Mouse (Mus musculus) c-Kit-negative CD71-positive TER-119-positive erythroid progenitor cells, embryonic 14.5 days (primary cell): Measurements from ENCODE around the gene Ucn.

Source experiments
- DNase-seq: peaks from one replicate; pipeline ENCODE4 v3.0.0-alpha.2; 2013; ENCODE audit warnings: low read depth, low spot score

Ucn gene

DNA sequence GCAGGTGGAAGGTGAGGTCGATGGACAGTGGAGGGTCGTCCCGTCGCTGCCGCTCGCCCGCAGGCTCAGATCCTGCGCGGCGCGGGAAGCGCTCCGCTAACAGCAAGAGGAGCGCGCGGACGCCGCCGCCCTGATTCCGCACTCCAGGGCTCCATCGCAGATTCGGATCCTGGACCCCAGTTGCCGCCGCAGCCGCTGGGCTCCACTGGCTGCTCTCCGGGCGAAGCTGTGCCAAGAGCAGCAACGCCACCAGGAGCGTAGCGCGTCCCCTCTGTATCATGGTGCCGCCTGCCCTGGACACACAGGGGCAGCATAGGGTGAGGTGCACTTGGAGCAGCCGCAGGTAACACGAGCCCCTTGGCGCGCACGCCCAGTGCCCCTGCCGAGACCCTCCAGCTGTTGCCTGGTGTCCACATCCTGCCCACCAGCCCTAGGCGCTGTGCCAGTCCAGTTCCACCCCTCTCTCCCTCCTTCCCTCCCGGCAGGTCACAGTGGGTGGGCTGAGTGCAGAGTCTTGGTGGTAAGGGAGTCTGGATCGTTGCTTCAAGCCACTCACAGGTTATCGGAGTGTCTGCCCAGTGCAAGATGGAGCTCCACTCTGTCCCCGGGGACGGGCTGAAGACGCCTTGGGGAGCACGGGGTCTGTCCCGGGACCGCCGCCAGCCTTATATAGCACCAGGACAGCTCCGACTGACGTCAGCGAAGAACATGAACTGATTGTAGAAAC is at the start of gene Ucn:
Ucn (minus strand) TSS at position 589 of the 727 bp plus-strand sequence.
- no peak for DNase-seq

DNA sequence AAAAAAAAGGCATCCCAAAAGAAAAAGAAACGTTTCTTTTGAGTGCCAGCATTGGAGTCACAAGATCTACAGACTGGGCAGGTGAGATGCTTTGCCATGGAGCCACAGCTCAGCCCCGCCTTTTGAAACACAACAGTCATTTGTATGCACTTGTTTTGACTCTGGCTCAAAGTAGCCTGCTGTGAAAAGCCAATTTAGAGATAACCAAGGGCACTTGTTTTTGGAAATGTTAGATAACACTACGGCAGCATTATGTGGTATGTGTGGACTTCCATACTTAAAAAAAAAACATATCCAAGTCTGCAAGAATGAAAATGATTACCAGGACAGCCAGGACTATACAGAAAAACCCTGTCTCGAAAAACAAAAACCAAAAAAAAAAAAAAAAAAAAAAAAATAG is 45.0 kb upstream of the Ucn start:
- DNase-seq, result peak; percentile 17

DNA sequence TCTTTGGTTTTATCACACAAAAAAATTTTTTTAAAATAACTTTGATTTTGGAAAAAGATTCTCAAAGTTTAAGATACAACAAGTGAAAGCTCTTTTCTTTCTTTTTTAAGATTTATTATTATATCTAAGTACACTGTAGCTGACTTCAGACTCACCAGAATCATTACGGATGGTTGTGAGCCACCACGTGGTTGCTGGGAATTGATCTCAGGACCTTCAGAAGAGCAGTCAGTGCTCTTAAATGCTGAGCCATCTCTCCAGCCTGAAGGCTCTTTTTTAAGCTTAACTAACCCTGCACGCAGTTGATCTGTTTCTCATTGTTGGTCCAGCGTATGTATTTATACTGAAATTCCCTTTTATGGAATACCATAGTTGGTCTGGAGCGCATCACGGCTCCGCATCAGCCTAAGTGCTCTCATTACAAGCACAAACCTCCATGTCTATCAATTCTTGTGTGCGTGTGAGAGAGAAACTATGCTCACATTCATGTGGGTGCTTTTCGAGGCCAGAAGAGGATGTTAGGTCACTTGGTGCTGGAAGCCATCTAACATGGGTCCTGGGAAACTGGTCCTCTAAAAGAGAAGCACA is 42.6 kb upstream of the Ucn start:
- no peak for DNase-seq

DNA sequence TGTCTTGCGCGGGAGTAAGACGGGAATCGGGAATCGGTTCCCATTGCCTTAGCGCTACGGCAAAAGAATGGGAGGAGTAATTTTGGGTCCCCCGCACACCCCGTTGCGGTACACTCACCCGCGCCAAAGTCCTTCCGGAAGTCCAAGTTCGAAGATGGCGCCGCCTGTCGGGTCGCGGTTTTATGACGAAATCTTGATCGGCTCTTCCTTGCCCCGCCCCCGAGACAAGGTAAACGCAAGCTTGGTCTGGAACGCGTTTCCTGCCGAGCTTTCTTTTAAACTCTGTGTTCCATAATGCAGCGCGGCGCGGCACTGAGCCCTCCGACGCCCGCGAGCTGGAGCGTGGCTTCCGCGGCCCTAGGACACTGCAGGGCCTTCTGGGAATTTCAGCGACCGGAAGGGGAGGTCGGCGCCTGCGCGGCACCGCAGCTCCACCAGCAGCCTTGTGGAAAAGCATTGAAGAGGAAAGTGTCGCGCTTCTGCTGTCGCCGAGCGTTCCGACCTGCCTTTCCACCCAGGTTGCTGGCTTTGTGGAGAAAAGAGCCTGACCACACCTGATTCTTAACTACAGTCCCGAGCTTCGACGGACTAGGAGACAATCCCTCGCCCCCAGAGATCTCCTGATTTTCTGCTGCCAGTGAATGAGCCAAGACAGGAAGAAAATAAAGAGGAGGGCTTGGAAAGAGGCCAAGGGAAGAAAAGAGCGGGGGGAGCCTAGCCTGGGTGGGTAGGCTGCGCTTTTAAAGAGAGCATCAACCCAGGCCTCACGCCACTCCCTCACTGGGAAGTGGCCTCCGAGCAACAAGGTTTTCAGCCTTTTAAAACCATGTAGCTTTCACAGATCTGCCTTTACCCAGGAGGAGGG is 41.4 kb upstream of the Ucn start, which contains the start of the genes Gm29609 and Gtf3c2:
Gm29609 (minus strand) TSS at position 146 of the 865 bp plus-strand sequence.
Gtf3c2 (minus strand) TSS at position 379 of the 865 bp plus-strand sequence.
- peak; percentile 90 for DNase-seq

DNA sequence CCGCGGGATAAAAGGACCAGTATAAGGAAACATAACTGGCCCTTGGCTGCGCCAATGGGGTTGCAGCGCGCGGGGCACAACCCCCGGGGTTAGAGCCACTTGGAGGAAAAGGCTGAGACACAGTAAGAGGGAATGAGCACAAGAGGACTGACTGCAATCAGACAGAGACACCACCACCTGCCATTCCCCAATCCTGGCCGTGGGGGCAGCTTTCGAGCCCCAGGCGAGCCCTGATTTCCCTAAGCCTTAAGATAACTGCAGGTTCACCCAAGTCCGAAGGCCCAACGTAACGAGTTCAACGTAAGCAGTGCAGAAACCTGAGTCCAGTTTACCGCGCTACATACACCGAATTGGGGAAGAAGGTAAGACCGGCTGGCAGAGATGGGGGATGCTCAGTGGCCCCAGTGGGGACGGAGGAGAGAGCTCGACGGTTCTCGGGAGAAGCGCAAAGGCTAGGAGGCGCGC is 40.7 kb upstream of the Ucn start:
- peak; percentile 28 for DNase-seq

DNA sequence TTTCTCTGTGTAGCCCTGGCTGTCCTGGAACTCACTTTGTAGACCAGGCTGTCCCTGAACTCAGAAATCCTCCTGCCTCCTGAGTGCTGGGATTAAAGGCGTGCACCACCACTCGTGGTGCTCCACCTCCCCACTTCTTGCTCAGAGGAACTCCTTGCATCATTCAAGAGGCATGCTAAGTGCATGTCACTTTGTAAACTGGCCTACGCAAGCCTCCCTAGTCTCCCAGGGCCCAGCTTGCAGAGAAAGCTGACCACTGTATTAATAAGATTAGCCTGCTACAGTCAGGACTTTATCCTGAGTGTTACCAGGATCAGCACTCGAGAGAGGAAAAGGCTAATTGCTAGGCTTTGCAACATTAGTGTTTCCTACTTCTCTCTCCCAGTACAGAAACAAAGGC is 30.0 kb upstream of the Ucn start:
- DNase-seq, result no peak

DNA sequence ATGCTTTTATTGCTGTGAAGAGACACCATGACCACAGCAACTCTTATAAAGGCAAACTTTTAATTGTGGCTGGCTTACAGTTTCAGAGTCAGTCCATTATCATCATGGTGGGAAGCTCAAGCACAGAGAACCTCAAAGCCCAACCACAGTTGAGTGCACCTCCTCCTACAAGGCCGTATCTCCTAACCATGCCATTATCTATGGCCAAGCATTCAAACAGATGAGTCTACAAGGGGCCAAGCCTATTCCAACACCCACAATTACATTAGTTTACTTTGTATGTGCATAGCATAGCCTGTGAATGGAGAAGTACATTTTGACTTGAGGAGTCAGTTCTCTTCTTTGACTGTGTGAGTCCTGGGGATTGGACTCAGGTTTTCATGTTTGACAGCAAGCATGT is 26.2 kb upstream of the Ucn start:
- no peak for DNase-seq

DNA sequence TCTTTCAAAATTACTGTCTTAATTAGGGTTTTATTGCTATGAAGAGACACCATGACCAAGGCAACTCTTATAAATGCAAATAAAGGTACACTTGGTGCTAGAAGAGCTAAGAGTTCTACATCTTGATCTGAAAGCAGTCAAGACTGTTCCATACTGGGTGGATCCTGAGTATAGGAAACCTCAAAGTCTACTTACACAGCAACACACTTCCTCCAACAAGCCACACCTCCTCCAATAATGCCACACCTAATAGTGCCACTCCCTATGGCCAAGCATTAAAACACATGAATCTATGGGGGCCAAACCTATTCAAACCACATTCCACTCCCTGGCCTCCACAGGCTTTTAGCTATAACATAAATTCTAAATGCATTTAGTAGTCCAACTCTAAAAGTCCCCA is 23.8 kb upstream of the Ucn start:
- DNase-seq, result no peak

DNA sequence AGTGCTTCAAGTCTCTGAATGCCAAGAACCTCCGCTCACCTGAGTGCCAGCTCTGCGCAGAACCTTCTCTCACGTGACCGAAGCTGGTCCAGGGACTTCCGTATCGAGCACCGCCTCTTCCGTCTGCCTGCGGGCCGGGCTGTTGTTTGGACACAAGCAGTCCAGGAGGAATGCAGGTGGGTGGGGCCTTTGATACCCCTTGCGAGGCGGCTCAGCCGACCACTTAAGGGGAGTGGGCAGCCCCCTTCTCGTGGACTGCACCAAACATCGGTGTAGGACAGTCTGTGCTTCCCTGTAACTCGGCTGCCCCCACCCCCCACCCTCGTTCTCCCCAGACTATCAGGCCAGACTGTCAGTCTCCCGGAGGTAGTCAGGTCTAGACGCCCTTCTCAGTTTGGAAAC is 15.5 kb upstream of the Ucn start, which contains the start of gene Mpv17:
Mpv17 (minus strand) TSS at position 100 of the 402 bp plus-strand sequence.
- peak; percentile 53 for DNase-seq

DNA sequence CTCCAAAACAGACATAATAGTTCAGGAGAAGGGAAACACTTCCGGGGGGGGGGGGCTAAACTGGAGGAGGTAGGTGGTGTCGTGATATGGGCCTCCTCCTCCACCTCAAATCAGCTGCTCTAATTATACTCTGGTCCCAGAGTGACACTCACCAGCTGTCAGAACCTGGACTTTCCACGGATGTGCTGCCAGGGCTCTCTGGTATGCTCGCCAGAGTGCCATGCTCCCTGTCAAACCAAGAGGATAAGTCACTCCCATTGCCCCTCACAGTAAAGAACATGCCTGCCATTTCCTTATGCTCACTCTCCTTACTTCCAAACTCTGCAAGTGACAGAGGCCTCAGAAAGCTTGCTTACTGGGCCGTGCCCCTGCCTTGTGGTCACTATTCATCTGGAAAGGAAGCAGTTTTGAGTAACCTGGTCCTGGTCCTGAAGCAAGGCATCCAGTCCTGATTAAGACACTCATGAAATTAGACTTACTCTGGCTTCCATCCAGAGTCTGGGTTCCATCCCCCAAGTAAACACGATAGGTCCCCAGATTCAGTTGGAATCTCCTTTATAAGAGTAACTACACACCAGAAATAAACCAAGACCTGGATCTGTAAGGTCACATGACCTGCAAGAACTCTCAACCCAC is 15.0 kb upstream of the Ucn start:
- DNase-seq, result no peak

DNA sequence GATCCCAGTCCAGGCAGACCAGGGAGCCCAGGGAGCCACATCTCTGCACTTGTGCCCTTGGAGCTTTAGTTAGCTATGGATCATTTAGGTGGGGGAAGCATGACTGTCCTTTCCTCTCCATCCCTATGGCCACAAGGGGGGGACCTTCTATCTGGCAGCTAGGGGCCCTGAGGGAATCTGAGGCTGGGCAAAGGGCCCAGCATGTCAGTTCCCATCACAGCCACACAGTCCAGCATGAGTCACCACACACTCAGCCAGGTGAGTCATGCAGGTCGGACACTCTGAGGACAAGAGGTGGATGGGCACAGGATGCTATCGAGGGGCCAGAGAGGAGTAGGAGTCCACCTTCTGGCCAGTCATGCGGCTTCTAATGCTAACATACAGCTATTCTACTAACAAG is 13.1 kb upstream of the Ucn start:
- DNase-seq, result no peak

DNA sequence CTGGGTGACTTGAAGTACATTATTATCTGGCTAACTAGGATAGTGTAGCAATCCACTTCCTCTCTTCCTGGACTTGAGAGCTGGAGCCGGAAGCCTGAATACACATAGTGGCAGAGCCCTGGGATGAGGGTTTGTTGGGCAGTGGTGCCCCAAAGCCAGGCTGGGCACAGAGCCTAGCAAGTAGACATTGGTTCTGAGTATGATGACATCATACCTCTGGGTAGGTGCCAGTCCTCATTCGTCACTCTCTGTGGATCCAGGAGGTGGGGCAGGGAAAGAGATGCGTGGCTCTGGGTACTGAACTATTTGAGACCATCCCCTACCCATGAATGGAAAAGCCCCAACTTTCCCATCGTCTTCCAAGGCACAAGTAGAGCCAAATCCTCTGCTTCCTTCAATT is 11.2 kb upstream of the Ucn start:
- DNase-seq, result no peak

DNA sequence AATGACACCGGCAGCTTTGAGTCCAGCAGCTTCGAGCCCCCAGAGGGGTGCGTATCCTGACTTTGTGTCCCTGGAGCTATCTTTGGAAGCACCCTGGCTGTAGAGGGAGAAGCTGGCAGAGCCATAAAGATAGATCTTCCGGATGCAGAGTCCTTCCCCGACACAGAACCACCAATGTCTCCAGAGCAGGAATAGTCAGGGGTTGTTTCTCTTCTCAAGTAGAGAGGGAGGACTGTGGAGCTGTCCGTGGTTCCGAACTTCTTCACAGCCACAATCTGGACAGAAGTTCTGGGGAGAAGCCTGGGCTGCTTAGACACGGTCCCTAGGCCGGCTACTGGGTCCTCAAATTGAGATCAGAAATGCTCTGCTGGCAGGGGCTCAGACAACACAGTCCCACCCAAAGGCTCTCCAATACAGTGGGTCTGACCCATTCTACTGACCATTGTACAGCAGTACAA is 368 bp upstream of the Ucn start:
- DNase-seq, result no peak

DNA sequence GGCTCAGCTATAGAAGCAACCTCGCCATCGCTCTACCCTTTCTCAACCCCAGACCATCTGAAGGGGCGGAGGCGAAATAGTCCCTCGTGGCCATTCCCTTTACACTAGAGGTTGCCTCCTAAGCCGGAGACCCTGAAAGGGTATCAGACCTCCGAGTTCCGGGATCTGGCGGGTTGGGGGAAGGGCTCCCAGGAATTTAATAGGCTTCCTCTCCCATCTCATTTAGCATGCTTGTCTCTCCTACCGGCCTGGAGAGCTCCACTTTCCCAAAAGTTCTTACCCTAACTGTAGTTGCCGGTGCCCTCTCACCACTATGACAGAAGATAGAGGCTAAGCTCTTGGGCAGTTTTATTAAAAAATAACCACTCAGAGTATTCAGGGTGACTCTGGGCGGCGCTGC is 971 bp downstream of the Ucn start:
- DNase-seq, result no peak

DNA sequence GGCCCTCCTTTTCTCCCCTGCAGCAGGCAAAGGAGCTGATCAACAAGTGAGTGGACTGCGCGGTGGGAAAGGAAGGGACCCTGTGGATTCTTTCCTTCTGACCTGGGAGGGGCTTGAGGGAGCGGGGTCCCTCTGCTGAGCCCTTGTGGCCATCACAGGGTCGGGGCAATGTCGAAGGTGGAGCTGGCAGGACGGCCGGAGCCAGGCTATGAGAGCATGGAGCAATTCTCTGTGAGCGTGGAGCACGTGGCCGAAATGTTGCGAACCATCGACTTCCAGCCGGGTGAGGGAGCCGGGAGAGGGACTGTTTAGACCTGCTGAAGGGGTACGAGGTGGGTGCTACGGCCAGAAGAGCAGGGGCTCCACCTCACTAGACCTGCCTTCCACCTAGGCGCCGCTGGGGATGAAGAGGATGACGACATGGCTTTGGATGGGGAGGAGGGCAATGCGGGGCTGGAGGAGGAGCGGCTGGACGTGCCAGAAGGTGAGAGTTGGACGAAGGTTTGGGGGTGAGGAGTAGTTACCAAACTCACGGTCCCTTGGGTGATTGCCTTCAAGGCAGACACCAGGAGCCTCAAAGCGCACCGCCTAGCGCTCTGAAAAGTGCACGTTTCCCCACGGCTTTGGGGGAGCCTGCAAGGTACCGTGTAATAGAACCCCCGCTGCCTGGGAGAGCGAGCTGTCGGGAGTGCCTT is 1.8 kb downstream of the Ucn start:
- no peak for DNase-seq

DNA sequence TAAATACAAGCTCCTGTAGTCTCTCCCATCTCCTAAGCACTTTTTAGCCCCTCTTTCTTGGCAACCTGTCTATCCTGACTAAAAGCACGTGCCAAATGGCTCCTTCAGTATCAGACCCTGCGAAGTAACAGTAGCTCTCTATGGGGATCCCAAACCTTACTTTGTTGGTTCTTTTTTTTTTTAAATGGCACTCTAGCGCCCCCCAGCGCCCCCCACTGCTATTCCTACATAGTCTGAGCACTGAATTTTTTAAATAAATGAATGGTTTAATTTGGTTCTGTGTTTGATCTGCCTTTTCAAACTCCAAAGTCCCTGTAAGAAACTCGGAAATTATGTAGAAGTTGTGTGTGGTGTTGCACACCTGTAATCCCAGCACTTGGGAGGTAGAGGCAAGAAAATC is 12.6 kb downstream of the Ucn start:
- no peak for DNase-seq

DNA sequence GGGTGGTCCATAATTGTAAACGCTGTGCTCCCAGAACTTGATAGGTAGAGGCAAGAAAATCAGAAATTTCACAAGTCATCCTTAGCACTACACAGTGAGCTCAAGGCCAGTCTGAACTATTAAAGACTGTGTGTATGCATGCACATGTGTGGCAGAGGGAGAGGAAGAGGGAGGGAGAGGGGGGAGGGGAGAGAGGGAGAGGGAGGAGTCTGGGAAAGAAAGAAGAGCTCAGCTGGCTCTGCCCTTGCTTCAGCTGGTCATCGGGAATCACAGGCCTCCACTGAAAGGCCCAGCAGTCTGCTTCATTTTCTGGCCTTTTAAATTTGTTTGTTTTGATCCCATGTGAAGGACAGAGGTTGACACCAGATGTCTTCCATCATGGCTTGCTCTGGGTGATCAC is 15.1 kb downstream of the Ucn start:
- no peak for DNase-seq

DNA sequence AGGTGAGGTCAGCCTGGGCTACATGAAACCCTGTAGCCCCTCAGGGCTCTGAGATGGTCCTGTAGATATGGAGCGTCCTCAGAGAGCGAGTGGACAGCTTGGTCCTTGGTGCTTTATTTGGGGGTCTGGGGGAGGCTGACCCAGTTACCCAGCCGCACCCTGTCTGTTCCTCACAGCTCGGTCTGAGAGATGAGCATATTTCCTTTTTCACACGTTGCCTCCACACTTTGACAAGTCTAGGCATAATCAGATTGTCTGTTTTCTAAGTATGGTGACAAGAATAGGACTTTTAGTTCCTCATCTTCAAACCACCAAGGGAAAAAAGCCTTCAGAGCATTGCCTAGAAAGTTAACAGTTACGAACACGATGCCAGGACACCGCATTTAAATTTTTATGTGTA is 17.5 kb downstream of the Ucn start:
- no peak for DNase-seq

DNA sequence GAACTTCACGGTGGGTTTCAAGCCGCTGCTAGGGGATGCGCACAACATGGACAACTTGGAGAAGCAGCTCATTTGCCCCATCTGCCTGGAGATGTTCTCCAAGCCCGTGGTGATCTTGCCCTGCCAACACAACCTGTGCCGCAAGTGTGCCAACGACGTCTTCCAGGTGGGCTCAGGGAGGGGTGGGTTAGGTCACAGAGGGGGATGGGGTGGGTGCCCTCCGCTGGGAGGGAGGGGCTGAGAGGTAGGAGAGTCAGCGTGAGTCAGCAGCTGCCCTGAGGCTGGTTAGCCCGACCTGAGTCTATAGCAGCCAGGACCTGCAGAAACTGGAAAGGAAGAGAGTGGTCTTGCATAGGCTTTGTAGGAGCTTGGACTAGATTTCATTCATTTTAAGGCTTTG is 21.7 kb downstream of the Ucn start:
- DNase-seq, result no peak

DNA sequence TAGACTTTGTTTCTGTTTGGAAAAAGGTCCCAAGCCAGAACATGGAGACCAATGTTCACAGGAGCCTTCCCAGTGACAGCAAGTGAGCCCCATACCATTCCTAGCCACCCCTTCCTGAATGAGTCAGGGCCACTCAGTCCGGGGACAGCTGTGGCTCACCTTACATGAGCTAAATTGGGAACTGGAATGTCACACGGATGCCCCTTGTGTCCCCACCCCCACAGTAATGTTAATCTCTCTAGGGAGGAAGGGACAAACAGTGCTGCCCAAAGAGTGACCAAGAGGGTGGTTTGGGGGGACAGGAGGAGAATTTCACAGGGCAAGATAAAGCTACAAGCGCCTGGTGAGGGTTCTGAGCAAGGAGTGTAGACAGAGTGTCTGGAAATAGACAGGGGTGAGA is 22.3 kb downstream of the Ucn start, which contains the start of gene Trim54:
Trim54 (plus strand) TSS at position 359 of the 400 bp plus-strand sequence.
- DNase-seq, result no peak

DNA sequence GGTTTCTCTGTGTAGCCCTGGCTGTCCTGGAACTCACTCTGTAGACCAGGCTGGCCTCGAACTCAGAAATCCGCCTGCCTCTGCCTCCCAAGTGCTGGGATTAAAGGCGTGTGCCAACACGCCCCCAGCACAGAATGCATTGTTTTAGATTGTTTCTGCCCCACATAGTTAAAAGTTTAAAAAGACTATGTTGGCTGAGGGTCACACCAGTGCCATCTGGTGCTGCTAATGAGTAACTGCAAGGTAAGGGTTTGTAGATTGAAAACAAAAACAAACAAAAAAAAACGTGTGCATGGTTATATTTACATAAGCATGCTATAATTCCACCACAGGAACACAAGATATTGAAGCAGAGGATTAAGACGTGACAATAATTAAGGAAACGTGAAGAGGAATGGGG is 27.8 kb downstream of the Ucn start:
- DNase-seq, result no peak
